Mouse (Mus musculus): ENCODE data around the gene Rhox2h. TPM values are rescaled to one million over a fixed set of nuclear protein-coding genes. Genes with fewer than 3 reads are reported as not detected.
"Not testable (repeated sequence)": the region's sequence is repeated elsewhere in the genome, so short reads cannot be mapped to it uniquely, and the experiment has no call there.

Gene Rhox2h
- total RNA-seq (2021) (not detected), polyA plus RNA-seq (2012; rRNA removed) (not detected in 2 replicates)
- long read RNA-seq = 0 reads

DNA sequence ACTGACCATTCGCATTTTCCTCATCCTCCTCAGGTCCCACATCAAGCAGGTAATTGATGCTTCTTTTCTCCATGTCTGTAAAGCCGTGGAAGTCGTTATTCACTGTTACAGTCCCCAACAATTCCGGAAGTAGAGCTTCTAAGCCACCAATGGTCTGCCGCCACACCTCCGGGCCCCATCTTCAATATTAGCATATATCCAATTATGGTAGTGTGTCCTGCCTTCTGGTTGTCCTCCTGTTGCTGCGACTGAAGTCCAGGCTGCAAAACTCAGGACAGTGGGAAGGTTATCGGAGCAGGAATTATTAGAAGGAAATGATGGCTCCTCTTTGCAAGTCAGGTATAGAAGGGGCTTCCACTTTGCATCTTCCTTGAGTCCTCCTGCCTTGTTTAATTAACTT is at the start of gene Rhox2h:
TSS of gene Rhox2h (minus strand) at position 101 of the 400 bp plus-strand sequence.
- WGBS = 85% methylated on average over 8 of the region's 8 CpGs
- H3K9ac ChIP-seq (ENCODE audit: low read depth, low read length); DNase-seq; H3K27me3 ChIP-seq (ENCODE audit: control insufficient read depth, insufficient read depth, low read length); H3K36me3 ChIP-seq (ENCODE audit: control insufficient read depth, insufficient read depth, low read length); intact Hi-C loops (cut with DNase I); H3K27ac ChIP-seq; H3K4me3 ChIP-seq; H3K4me1 ChIP-seq (ENCODE audit: control insufficient read depth, insufficient read depth, low read length); H3K79me2 ChIP-seq (replicated peaks; ENCODE audit: control insufficient read depth, insufficient read depth, low read length): not testable (repeated sequence)

DNA sequence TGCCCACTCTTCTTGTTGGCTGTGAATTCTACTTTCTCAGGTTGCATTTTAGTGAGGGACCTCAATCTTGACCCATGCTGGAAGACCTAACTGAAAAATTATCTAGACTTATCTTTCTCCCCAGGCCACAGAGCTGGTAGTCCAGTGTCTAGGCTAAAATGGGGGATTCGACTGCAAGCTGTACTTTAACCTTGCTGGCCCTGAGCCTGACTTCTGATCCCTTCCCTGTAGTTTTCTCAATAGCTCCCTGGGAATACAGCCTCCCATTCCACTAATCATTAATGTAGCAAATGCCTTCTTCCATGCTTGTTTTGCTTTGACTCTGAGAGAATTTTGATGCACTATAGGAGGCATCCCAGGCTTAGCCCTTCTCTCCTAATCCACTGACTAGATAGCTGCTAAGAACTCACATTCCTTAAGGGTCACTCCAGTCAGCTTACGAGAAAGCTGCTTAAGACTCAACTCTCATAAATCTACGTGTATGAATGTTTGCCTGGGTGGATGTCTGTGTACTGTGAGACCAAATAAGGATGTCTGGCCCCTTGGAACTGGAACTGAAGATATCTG is 28.8 kb upstream of the Rhox2h start:
- 66% methylated on average over 3 of the region's 3 CpGs for WGBS

DNA sequence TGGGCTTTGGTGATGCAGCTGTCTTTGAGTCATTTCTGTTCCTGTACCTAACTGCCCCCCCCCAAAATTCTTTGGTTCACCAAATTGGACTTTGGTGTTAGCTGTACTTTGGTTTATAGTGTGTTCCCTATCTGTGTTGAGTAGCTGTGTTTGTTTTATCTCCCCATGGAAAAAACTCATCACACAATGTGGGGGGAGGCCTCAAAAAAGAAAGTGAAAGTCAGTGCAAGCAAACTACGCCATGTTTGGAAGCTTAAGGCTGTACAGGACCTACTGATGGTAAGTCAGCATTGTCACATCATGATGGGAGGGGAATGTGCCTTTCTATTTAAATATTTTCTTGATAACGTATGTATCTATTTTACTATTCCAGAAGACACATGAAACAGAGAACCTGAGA is 19.2 kb upstream of the Rhox2h start:
- intact Hi-C loops (cut with DNase I) = no loop called here
- H3K4me1 ChIP-seq (ENCODE audit: control insufficient read depth, insufficient read depth, low read length) = no peaks in the 10 kb centered on the region
- H3K27me3 ChIP-seq (ENCODE audit: control insufficient read depth, insufficient read depth, low read length) = no peaks in the 10 kb centered on the region
- no peak overlapping the region for H3K27ac ChIP-seq
- TF ChIP-seq EP300 (IDR thresholded peaks at IDR 0.05; ENCODE audit: insufficient read depth, low read depth, low read length) (no peak), CTCF (IDR thresholded peaks at IDR 0.05) (no peak), POLR2A (IDR thresholded peaks at IDR 0.05; ENCODE audit: insufficient read depth, low read depth, low read length) (no peak)
- DNase-seq = no peak
- 69% methylated on average over 2 of the region's 2 CpGs for WGBS
- no peak overlapping the region for H3K4me3 ChIP-seq
- no peak overlapping the region for H3K9ac ChIP-seq (ENCODE audit: low read depth, low read length)
- H3K36me3 ChIP-seq (ENCODE audit: control insufficient read depth, insufficient read depth, low read length) = no peaks in the 10 kb centered on the region
- no peaks in the 10 kb centered on the region for H3K79me2 ChIP-seq (replicated peaks; ENCODE audit: control insufficient read depth, insufficient read depth, low read length)

More for the DNA sequence above, 28.8 kb upstream of the Rhox2h start:
- H3K36me3 ChIP-seq (ENCODE audit: control insufficient read depth, insufficient read depth, low read length) = no peaks in the 10 kb centered on the region
- no peak overlapping the region for H3K4me3 ChIP-seq
- H3K27ac ChIP-seq = no peak overlapping the region
- no peak overlapping the region for H3K9ac ChIP-seq (ENCODE audit: low read depth, low read length)
- DNase-seq = no peak
- no peaks in the 10 kb centered on the region for H3K27me3 ChIP-seq (ENCODE audit: control insufficient read depth, insufficient read depth, low read length)
- no peaks in the 10 kb centered on the region for H3K4me1 ChIP-seq (ENCODE audit: control insufficient read depth, insufficient read depth, low read length)
- intact Hi-C loops (cut with DNase I) = no loop called here
- H3K79me2 ChIP-seq (replicated peaks; ENCODE audit: control insufficient read depth, insufficient read depth, low read length) = no peaks in the 10 kb centered on the region
- TF ChIP-seq POLR2A (IDR thresholded peaks at IDR 0.05; ENCODE audit: insufficient read depth, low read depth, low read length) (no peak), EP300 (IDR thresholded peaks at IDR 0.05; ENCODE audit: insufficient read depth, low read depth, low read length) (no peak), CTCF (IDR thresholded peaks at IDR 0.05) (no peak)

DNA sequence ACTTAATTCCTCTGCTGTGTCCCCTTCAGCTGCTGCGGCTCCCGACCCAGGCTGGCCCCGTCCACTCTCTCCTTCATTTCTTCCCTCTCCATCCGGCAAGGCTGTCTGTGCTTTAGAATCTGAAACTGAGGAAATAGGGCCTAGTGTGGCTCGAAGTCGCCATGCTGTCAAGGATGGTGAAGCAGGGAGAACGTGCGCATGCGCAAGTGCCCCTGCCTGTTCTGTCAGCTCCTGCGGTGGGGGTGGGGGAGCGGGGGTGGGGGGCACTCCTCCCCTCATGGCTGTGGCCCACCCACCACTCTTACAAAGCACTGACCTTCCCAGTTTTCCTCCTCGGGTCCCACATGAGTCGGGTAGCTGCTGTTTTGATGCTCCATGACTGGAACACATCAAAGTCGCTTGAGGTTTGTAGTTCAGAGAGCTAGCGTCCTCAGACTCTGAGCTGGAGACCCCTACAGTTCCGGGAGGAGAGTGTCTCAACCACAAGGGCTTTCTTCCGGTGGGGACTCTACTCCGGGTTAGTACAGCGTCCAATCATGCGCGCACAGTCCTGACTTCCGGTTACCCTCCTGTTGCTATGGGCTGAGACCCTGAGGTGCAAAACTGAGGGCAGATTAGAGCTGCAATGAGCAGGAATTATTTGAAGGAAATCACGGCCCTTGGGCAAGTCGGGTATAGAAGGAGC is 10.1 kb upstream of the Rhox2h start:
- H3K79me2 ChIP-seq (replicated peaks; ENCODE audit: control insufficient read depth, insufficient read depth, low read length) = no peaks in the 10 kb centered on the region

DNA sequence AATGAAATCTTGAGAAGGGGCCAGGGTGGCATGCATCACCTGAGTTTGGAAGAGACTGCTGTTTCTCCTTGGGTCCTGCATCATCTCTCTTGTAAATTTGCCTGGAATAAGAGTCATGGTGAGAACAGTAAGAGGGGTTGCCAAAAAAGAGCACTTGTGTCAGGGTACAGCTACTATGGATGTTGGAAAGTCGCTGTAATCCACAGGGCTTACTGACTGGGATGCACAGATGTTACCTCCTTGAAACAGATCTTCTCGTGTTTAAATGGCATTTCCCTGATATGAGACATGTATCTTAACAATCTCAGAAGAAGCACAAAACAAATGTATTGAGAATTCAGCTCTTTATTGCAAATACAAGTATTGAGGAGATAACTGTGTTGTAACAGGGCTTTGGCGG is 4.4 kb downstream of the Rhox2h start, which contains the start of gene Rhox3h:
TSS of gene Rhox3h (minus strand) at position 101 of the 400 bp plus-strand sequence.
- H3K79me2 ChIP-seq (replicated peaks; ENCODE audit: control insufficient read depth, insufficient read depth, low read length); H3K27ac ChIP-seq; intact Hi-C loops (cut with DNase I); H3K36me3 ChIP-seq (ENCODE audit: control insufficient read depth, insufficient read depth, low read length); H3K4me3 ChIP-seq; DNase-seq; H3K9ac ChIP-seq (ENCODE audit: low read depth, low read length); H3K4me1 ChIP-seq (ENCODE audit: control insufficient read depth, insufficient read depth, low read length); H3K27me3 ChIP-seq (ENCODE audit: control insufficient read depth, insufficient read depth, low read length): not testable (repeated sequence)
- WGBS = 82% methylated on average over 1 of the region's 3 CpGs

More for the DNA sequence above, 10.1 kb upstream of the Rhox2h start:
- intact Hi-C loops (cut with DNase I) = no loop called here
- WGBS = 88% methylated on average over 24 of the region's 24 CpGs
- no peak for DNase-seq
- H3K36me3 ChIP-seq (ENCODE audit: control insufficient read depth, insufficient read depth, low read length) = no peaks in the 10 kb centered on the region
- TF ChIP-seq CTCF (IDR thresholded peaks at IDR 0.05) = no peak
- no peak for TF ChIP-seq EP300 (IDR thresholded peaks at IDR 0.05; ENCODE audit: insufficient read depth, low read depth, low read length)
- no peak for TF ChIP-seq POLR2A (IDR thresholded peaks at IDR 0.05; ENCODE audit: insufficient read depth, low read depth, low read length)
- H3K27me3 ChIP-seq (ENCODE audit: control insufficient read depth, insufficient read depth, low read length) = no peaks in the 10 kb centered on the region
- H3K27ac ChIP-seq = no peak overlapping the region
- no peaks in the 10 kb centered on the region for H3K4me1 ChIP-seq (ENCODE audit: control insufficient read depth, insufficient read depth, low read length)
- H3K4me3 ChIP-seq = no peak overlapping the region
- no peak overlapping the region for H3K9ac ChIP-seq (ENCODE audit: low read depth, low read length)

DNA sequence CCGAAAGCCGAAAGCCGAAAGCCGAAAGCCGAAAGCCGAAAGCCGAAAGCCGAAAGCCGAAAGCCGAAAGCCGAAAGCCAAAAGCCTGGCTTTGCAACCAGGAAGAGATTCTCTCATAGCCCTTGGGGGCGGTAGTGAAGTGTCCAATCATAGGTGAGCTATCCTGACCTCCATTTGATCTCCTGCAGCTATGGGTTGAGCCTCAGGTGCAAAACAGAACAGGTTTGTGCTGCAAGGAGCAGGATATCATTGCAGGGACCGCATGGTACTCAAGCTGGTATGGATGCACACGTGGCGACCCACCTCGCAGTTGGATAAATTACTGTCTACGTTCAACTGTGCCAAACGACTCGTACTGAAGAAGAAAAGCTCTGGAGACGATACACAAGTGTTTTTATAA is 21.9 kb downstream of the Rhox2h start, which contains the start of gene Rhox4g:
TSS of gene Rhox4g (minus strand) at position 101 of the 400 bp plus-strand sequence.
- H3K27me3 ChIP-seq (ENCODE audit: control insufficient read depth, insufficient read depth, low read length); H3K36me3 ChIP-seq (ENCODE audit: control insufficient read depth, insufficient read depth, low read length); H3K79me2 ChIP-seq (replicated peaks; ENCODE audit: control insufficient read depth, insufficient read depth, low read length); H3K4me3 ChIP-seq; H3K9ac ChIP-seq (ENCODE audit: low read depth, low read length); intact Hi-C loops (cut with DNase I); H3K4me1 ChIP-seq (ENCODE audit: control insufficient read depth, insufficient read depth, low read length); H3K27ac ChIP-seq; DNase-seq: not testable (repeated sequence)
- WGBS = 89% methylated on average over 19 of the region's 20 CpGs

DNA sequence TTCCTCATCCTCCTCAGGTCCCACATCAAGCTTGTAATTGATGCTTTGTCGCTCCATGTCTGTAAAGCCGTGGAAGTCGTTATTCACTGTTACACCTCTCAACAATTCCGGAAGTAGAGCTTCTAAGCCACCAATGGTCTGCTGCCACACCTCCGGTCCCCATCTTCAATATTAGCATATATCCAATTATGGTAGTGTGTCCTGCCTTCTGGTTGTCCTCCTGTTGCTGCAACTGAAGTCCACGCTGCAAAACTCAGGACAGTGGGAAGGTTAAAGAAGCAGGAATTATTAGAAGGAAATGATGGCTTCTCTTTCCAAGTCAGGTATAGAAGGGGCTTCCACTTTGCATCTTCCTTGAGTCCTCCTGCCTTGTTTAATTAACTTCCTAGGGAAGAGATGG is 29.7 kb downstream of the Rhox2h start, which contains the start of gene Rhox2g:
TSS of gene Rhox2g (minus strand) at position 101 of the 400 bp plus-strand sequence.
- DNase-seq; H3K27ac ChIP-seq; H3K4me3 ChIP-seq; H3K9ac ChIP-seq (ENCODE audit: low read depth, low read length); H3K79me2 ChIP-seq (replicated peaks; ENCODE audit: control insufficient read depth, insufficient read depth, low read length); intact Hi-C loops (cut with DNase I); H3K27me3 ChIP-seq (ENCODE audit: control insufficient read depth, insufficient read depth, low read length); H3K4me1 ChIP-seq (ENCODE audit: control insufficient read depth, insufficient read depth, low read length); H3K36me3 ChIP-seq (ENCODE audit: control insufficient read depth, insufficient read depth, low read length): not testable (repeated sequence)
- 88% methylated on average over 6 of the region's 6 CpGs for WGBS

DNA sequence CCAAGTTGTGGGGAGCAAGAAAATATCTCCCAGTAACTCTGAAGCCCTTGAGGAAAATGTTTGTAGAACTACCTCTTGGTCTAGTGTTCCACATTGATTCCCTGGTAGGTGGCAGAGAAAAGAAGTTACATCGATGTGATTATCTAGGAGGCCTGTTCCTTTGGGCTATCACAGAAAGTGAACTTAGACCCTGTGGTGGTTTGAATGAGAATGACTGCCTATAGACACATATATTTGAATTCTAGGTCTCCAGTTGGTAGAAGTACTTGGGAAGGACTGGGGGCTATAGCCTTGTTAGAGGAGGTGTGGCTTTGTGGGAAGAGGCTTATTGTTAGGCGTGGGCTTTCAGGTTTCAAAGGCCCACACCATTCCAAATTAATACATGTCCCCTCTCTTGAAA is 44.6 kb downstream of the Rhox2h start, which contains the start of gene Rhox3g:
TSS of gene Rhox3g (minus strand) at position 101 of the 400 bp plus-strand sequence.
- H3K9ac ChIP-seq (ENCODE audit: low read depth, low read length); H3K4me1 ChIP-seq (ENCODE audit: control insufficient read depth, insufficient read depth, low read length); DNase-seq; H3K36me3 ChIP-seq (ENCODE audit: control insufficient read depth, insufficient read depth, low read length); H3K27me3 ChIP-seq (ENCODE audit: control insufficient read depth, insufficient read depth, low read length); intact Hi-C loops (cut with DNase I); H3K4me3 ChIP-seq; H3K27ac ChIP-seq; H3K79me2 ChIP-seq (replicated peaks; ENCODE audit: control insufficient read depth, insufficient read depth, low read length): not testable (repeated sequence)
- 81% methylated on average over 2 of the region's 2 CpGs for WGBS
